Mouse (Mus musculus) cerebellum, adult 2 months (tissue): ENCODE data around the gene Arpc4.

Experiments used
- CTCF ChIP-seq: fragments of 200-500 bp; IDR thresholded peaks from 2 replicates; pipeline ENCODE4 v1.5.1; 2011; ENCODE audit warnings: low read depth, mild to moderate bottlenecking, control low read depth, low read length, moderate library complexity, borderline replicate concordance; ENCODE audit not compliant: insufficient read depth
- POLR2A ChIP-seq: fragments of 200-500 bp; IDR thresholded peaks from 2 replicates; pipeline ENCODE4 v1.6.1; 2011; ENCODE audit warnings: low read length, control low read depth, borderline replicate concordance; ENCODE audit not compliant: insufficient read depth

GRCm38 (mm10) chr6:113377496-113378385 is at the start of gene Arpc4, which contains the start of gene Tada3:
- TF ChIP-seq CTCF, result no peak
- TF ChIP-seq POLR2A, result peak; percentile 61; the same call in 1 of the 2 replicates
